Mouse (Mus musculus): Measurements from ENCODE around the gene Kdelr3. TPM values are rescaled to one million over a fixed set of nuclear protein-coding genes. Genes with fewer than 3 reads are reported as not detected.
A peak's percentile ranks its signal among the peaks of the same experiment; 100 is the strongest.

Gene Kdelr3
- polyA plus RNA-seq (2016; fragmentation: Nextera tagmentation; extraction: Ambion mirVana) = 35.9 and 42.8 TPM in 2 replicates

DNA sequence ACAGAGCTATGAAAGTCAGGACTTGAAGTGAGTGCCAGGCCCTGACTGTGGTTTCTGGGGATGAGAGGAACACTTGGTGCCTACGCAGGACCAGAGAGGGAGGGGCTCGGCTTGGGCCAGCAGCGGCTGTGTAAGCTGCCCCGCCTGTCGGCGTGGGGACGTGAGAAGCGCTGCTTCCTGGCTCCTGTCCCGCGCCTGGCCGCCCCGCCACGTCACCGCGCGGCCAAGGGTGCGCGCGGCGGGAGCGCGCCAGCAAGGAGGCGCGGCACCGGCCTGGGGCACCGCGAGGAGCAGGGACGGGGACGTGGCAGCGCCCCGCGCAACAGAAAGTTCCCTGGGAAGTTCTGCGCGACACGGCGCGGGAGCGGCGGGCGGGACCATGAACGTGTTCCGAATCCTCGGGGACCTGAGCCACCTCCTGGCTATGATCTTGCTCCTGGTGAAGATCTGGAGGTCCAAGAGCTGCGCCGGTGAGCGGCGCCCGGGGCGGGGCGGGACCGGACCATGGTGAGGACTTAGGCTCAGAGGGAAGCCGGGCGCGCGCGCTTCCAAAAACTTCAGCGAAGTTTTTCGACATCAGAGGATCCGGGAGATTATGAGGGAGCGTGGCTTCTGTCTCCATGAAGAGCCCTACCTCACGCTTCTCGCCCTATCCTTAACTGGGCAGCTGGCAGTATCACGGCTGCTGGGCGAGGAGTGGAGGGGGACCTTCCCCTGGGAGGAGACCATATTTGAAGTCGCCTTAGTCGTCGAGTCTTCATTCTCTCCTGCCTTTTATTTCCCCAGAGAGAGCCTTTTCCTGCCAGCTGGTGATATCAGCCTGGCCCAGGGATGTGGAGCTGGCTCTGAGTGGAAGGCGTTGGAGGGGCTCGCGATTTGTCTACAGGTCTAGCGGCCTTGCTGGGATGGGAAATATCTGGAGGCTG is at the start of gene Kdelr3:
Gene Kdelr3, plus strand, starts transcription at position 241 of the 926 bp plus-strand sequence.
- H3K9me3 ChIP-seq = no peaks in the 10 kb centered on the region
- H3K27ac ChIP-seq = no peak within 1 kb of the TSS
- H3K9ac ChIP-seq (replicated peaks) = peak within 1 kb of the TSS; percentile 67
- H3K27me3 ChIP-seq = peaks cover 67% of the 10 kb centered on the region
- peak within 1 kb of the TSS; percentile 60 for H3K4me3 ChIP-seq (replicated peaks)
- under 1% methylated on average over 71 of the region's 71 CpGs for WGBS
- peak within 1 kb of the TSS; percentile 90 for H3K4me2 ChIP-seq
- ATAC-seq (ENCODE audit: insufficient number of reproducible peaks, insufficient read depth, low FRiP score, low TSS enrichment, low read depth) = peak; percentile 73
- peaks cover 38% of the 10 kb centered on the region for H3K4me1 ChIP-seq (replicated peaks)
- no peaks in the 10 kb centered on the region for H3K36me3 ChIP-seq

DNA sequence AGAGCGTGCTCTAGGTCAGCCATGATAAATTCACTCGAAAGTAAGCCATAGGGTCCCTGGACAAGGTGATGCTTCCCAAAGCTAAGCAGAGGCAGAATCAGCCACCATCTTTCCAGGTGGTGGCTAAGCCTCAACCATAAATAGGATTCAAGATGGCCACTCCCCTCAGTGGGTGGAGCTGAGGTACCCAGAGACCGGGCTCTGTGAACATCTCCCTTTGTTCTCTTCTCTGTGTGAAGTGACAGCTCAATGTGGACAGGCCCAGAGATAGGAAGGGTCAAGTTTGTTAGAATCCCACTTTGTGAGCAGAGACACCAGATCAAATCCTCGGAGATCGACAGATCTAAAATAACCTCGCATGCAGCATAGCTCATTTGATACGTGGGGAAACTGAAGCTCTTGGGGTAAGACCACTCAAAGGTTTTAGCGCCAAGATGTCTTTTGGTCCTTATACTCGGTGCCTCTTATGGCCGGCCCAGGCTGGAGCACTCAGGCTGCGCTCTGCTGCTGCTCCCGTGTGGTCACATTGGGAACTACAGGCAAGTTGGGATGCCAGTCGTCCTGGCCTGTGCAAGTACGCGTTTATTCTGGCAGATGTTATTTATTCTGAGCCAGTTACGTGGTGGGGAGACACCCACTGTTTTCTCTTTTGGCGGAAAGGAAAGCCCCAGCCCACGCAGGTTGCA is 49.5 kb upstream of the Kdelr3 start:
- Histone ChIP-seq H3K9me3 (0 out of 2 replicates have a peak, but pooled peaks cover 9% of the 10 kb centered on the region), H3K4me1 (replicated peaks) (0 out of 2 replicates have a peak, but pooled peaks cover 3% of the 10 kb centered on the region), H3K27me3 (peaks cover 34% of the 10 kb centered on the region), H3K4me2 (no peak overlapping the region), H3K4me3 (replicated peaks) (no peak overlapping the region), H3K27ac (no peak overlapping the region), H3K36me3 (no peaks in the 10 kb centered on the region), H3K9ac (replicated peaks) (no peak overlapping the region)
- ATAC-seq (ENCODE audit: insufficient number of reproducible peaks, insufficient read depth, low FRiP score, low TSS enrichment, low read depth) = peak; percentile 71; the same call in 1 of the 2 replicates
- 6% methylated on average over 18 of the region's 18 CpGs for WGBS

DNA sequence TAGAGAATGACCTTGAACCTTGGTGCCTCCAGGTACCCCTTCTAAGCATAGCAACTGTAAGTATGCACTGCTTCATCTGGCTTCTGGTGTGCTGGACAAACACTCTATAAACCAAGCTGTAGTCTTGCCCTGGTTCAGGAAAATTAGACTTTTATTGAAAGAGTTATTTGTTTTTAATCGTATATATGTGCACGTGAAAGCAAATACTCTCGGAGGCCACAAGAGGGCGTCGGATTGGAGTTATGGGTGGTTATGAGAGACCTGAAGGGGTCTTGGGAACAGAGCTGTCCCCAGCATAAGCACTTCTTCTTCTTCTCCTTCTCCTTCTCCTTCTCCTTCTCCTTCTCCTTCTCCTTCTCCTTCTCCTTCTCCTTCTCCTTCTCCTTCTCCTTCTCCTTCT is 46.6 kb upstream of the Kdelr3 start:
- H3K9me3 ChIP-seq = 0 out of 2 replicates have a peak, but pooled peaks cover 3% of the 10 kb centered on the region
- H3K4me3 ChIP-seq (replicated peaks) = no peak overlapping the region
- no peaks in the 10 kb centered on the region for H3K36me3 ChIP-seq
- H3K27ac ChIP-seq = no peak overlapping the region
- ATAC-seq (ENCODE audit: insufficient number of reproducible peaks, insufficient read depth, low FRiP score, low TSS enrichment, low read depth) = no peak
- no peaks in the 10 kb centered on the region for H3K4me1 ChIP-seq (replicated peaks)
- 71% methylated on average over 5 of the region's 5 CpGs for WGBS
- peaks cover 9% of the 10 kb centered on the region for H3K27me3 ChIP-seq
- no peak overlapping the region for H3K4me2 ChIP-seq
- H3K9ac ChIP-seq (replicated peaks) = no peak overlapping the region

DNA sequence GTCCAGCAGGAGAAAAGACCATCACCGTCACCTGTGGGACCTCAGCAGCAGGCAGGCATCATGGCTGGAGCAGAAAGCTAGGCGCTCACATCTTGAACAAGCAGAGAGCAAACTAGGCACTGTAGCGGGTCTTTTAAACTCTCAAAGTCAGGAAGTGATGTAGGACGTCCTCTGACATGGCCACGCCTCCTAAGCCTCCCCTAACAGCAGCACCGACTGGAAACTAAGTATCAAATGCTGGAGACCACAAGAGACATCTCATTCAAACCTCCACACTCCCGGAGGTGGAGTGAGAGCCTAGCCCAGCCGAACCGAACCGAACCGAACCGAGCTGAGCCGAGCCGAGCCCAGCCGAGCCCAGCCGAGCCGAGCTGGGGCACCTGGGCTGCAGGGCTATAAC is 45.6 kb upstream of the Kdelr3 start:
- Histone ChIP-seq H3K36me3 (no peaks in the 10 kb centered on the region), H3K9me3 (0 out of 2 replicates have a peak, but pooled peaks cover 3% of the 10 kb centered on the region), H3K4me2 (peak overlapping the region; percentile 48), H3K4me1 (replicated peaks) (no peaks in the 10 kb centered on the region), H3K27ac (no peak overlapping the region), H3K9ac (replicated peaks) (no peak overlapping the region), H3K27me3 (peaks cover 7% of the 10 kb centered on the region), H3K4me3 (replicated peaks) (peak overlapping the region; percentile 31)
- no peak for ATAC-seq (ENCODE audit: insufficient number of reproducible peaks, insufficient read depth, low FRiP score, low TSS enrichment, low read depth)
- 24% methylated on average over 17 of the region's 17 CpGs for whole genome bisulfite sequencing

DNA sequence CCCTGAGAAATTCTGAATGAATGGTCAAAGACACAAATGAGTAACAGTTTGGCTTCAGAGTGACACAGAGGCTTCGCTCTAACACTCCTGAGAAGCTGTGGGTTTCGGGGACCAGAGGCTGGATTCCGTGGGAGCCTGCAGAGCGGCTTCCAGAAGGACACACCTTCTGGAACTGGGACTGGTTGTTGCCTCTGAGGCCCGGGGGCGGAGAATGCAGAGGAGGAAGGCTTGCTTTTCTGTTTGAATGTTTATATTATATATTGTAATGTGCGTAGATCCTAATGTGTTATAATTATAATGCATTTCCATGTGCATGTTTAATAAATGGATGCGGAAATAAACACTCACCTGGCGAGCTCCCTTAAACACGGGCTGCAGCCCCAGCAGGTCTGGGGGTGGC is 45.1 kb upstream of the Kdelr3 start:
- WGBS = 48% methylated on average over 10 of the region's 10 CpGs
- Histone ChIP-seq H3K9me3 (0 out of 2 replicates have a peak, but pooled peaks cover 3% of the 10 kb centered on the region), H3K27ac (no peak overlapping the region), H3K4me1 (replicated peaks) (no peaks in the 10 kb centered on the region), H3K4me2 (peak overlapping the region; percentile 48), H3K9ac (replicated peaks) (no peak overlapping the region), H3K27me3 (peaks cover 7% of the 10 kb centered on the region), H3K4me3 (replicated peaks) (no peak overlapping the region), H3K36me3 (no peaks in the 10 kb centered on the region)
- ATAC-seq (ENCODE audit: insufficient number of reproducible peaks, insufficient read depth, low FRiP score, low TSS enrichment, low read depth) = no peak

DNA sequence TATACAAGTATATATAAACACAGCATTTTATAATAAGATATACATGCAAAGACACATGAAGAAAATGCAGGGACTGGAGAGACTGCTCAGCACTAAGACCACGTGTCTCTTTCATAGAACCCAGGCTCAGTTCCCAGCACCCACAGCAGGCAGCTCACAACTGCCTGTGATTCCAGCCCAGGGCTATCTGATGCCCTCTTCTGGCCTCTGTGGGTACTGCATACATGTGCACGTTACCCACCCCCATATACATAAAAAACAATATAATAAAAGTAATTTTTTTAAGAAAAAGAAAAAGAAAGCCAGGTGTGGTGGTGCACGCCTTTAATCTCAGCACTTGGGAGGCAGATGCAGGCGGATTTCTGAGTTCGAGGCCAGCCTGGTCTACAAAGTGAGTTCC is 43.2 kb upstream of the Kdelr3 start:
- ATAC-seq (ENCODE audit: insufficient number of reproducible peaks, insufficient read depth, low FRiP score, low TSS enrichment, low read depth) = no peak
- H3K4me3 ChIP-seq (replicated peaks) = no peak overlapping the region
- no peaks in the 10 kb centered on the region for H3K27me3 ChIP-seq
- H3K9me3 ChIP-seq = 0 out of 2 replicates have a peak, but pooled peaks cover 3% of the 10 kb centered on the region
- H3K36me3 ChIP-seq = no peaks in the 10 kb centered on the region
- no peaks in the 10 kb centered on the region for H3K4me1 ChIP-seq (replicated peaks)
- H3K4me2 ChIP-seq = no peak overlapping the region
- no peak overlapping the region for H3K27ac ChIP-seq
- H3K9ac ChIP-seq (replicated peaks) = no peak overlapping the region
- WGBS = 82% methylated on average over 5 of the region's 5 CpGs

DNA sequence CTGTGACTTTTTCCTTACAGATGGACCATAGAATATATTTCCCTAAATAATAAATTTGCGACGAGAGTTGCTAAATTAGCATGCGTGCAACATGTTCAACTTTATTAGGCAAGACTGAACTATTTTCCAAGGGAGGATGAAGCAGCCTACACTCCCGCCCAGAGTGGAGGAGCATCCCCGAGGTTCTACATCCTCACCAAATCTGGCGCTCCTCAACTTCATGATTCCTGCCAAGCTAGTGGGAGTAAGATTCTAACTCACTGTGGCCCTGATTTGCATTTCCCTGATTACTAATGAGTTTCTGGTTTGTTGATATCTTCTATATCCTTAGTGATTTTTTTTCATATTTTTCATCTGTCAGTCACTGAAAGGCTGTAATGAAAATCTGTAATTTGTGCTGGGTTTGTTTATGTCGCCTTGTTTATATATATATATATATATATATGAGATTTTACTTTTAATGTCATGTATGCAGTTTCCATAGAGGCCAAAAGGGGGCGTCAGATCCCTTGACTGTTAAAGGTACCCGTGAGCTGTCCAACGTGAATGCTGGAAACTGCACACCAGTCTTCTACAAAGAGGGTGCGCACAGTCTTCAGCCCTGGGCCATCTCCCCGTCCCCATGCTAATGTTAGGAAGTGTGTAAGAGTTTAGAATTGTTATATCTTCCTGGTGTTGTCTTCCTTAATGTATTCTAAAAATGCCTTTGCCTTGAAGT is 42.4 kb upstream of the Kdelr3 start:
- no peak overlapping the region for H3K27ac ChIP-seq
- H3K4me3 ChIP-seq (replicated peaks) = no peak overlapping the region
- no peaks in the 10 kb centered on the region for H3K4me1 ChIP-seq (replicated peaks)
- 0 out of 2 replicates have a peak, but pooled peaks cover 3% of the 10 kb centered on the region for H3K9me3 ChIP-seq
- 55% methylated on average over 12 of the region's 12 CpGs for WGBS
- no peak for ATAC-seq (ENCODE audit: insufficient number of reproducible peaks, insufficient read depth, low FRiP score, low TSS enrichment, low read depth)
- H3K4me2 ChIP-seq = no peak overlapping the region
- H3K9ac ChIP-seq (replicated peaks) = no peak overlapping the region
- no peaks in the 10 kb centered on the region for H3K36me3 ChIP-seq
- peaks cover 7% of the 10 kb centered on the region for H3K27me3 ChIP-seq

DNA sequence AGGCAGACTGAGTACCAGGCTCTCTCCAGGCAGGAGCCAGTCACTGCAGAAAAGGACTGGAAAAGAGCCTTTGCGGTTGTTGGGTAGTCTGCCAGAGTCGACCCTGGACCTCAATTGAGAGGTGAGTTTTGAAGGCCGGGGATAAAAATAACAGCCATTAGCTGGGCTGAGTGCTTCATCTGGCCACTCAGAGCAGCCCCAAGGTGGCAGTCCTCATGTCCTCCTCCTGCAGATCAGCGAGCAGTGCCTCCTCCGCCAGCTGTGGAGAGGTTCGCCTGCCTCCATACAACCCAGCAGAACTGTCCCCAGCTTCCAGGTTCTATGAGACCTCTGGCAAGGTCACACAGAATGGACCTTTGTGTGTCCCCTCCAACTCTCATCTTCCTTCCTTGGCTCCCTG is 39.0 kb upstream of the Kdelr3 start:
- WGBS = 60% methylated on average over 6 of the region's 6 CpGs
- no peak overlapping the region for H3K9ac ChIP-seq (replicated peaks)
- no peaks in the 10 kb centered on the region for H3K36me3 ChIP-seq
- peaks cover 41% of the 10 kb centered on the region for H3K27me3 ChIP-seq
- no peak overlapping the region for H3K4me2 ChIP-seq
- ATAC-seq (ENCODE audit: insufficient number of reproducible peaks, insufficient read depth, low FRiP score, low TSS enrichment, low read depth) = no peak
- no peak overlapping the region for H3K4me3 ChIP-seq (replicated peaks)
- no peaks in the 10 kb centered on the region for H3K4me1 ChIP-seq (replicated peaks)
- no peak overlapping the region for H3K27ac ChIP-seq
- H3K9me3 ChIP-seq = 0 out of 2 replicates have a peak, but pooled peaks cover 3% of the 10 kb centered on the region

DNA sequence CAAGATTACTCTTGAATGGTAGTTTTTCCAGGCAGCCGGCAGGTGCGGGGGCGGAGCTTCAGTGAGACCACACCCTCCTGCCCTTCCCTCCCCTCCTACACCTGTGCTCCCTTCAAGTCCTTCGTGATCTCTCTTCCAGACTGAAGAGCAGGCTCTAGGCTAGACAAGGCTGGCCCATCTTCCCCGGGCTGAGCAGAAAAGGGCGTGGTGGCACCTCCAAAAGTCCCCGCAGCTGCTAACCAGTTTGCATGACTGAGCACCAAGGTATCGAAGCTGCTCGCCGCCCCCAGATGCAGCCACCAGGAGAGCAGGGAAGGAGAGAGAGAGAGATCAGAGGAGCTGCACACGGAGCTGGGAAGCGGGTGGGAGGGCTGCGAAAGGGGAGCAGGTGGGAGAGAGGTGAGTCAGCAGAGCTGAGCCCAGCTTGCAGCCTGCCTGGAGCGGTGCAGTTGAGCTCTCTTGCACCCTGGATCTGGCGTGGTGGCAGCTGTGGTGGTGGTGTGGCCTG is 35.0 kb upstream of the Kdelr3 start:
- H3K4me1 ChIP-seq (replicated peaks) = no peaks in the 10 kb centered on the region
- no peak overlapping the region for H3K4me3 ChIP-seq (replicated peaks)
- no peak overlapping the region for H3K4me2 ChIP-seq
- no peak overlapping the region for H3K9ac ChIP-seq (replicated peaks)
- no peaks in the 10 kb centered on the region for H3K9me3 ChIP-seq
- peaks cover 48% of the 10 kb centered on the region for H3K27me3 ChIP-seq
- ATAC-seq (ENCODE audit: insufficient number of reproducible peaks, insufficient read depth, low FRiP score, low TSS enrichment, low read depth) = no peak
- no peaks in the 10 kb centered on the region for H3K36me3 ChIP-seq
- 8% methylated on average over 15 of the region's 15 CpGs for WGBS
- H3K27ac ChIP-seq = no peak overlapping the region

DNA sequence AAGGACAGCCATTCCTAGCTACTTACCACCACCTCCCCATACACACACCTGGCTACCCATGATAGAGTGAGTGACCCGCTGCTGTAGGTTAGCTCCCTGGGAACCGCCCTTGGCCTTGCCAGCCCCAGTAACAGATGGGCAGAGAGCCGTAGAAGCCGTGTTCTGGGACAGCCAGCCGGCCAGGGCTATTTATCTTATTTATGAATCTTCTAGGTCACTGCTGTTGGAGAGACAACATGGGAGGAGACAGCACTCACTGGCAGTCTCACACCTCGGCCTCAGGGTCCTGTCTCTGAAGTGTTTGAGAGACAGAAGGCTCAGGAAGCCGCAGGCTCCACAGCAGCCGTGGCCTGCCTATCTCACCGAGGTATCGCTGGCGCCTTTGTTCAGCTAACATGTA is 26.7 kb upstream of the Kdelr3 start:
- no peak overlapping the region for H3K9ac ChIP-seq (replicated peaks)
- H3K27me3 ChIP-seq = peaks cover 45% of the 10 kb centered on the region
- no peak overlapping the region for H3K4me2 ChIP-seq
- H3K9me3 ChIP-seq = no peaks in the 10 kb centered on the region
- ATAC-seq (ENCODE audit: insufficient number of reproducible peaks, insufficient read depth, low FRiP score, low TSS enrichment, low read depth) = no peak
- WGBS = 70% methylated on average over 11 of the region's 11 CpGs
- H3K36me3 ChIP-seq = no peaks in the 10 kb centered on the region
- H3K27ac ChIP-seq = no peak overlapping the region
- H3K4me1 ChIP-seq (replicated peaks) = no peaks in the 10 kb centered on the region
- no peak overlapping the region for H3K4me3 ChIP-seq (replicated peaks)

Measured in limb, embryonic 12.5 days (tissue).